Mouse (Mus musculus) neural tube, embryonic 14.5 days (tissue): Measurements from ENCODE around the gene Dclk1. TPM values are rescaled to one million over a fixed set of nuclear protein-coding genes. Genes with fewer than 3 reads are reported as not detected.

Experiments used
- ATAC-seq: fragments of 200-750 bp; cut with Nextera tagmentation; 2 replicates; pipeline ENCODE4 v1.8.0; 2017; ENCODE audit warnings: low read depth, mild to moderate bottlenecking, moderate TSS enrichment, moderate library complexity
- H3K27ac ChIP-seq: fragments of 300-500 bp; sonication (generic); 2 replicates; pipeline ENCODE4 v1.5.1; 2014; ENCODE audit warnings: low read depth, mild to moderate bottlenecking, control low read depth, low read length, moderate library complexity, mixed read lengths
- H3K27me3 ChIP-seq: fragments of 300-500 bp; sonication (generic); 2 replicates; pipeline ENCODE4 v1.6.1; 2014; ENCODE audit warnings: low read length; ENCODE audit not compliant: control insufficient read depth, insufficient read depth
- H3K36me3 ChIP-seq: fragments of 300-500 bp; sonication (generic); 2 replicates; pipeline ENCODE4 v1.6.1; 2014; ENCODE audit warnings: low read length, mixed read lengths; ENCODE audit not compliant: control insufficient read depth, insufficient read depth
- H3K4me1 ChIP-seq: fragments of 300-500 bp; sonication (generic); 2 replicates; pipeline ENCODE4 v1.6.1; 2014; ENCODE audit warnings: low read length; ENCODE audit not compliant: control insufficient read depth, insufficient read depth
- H3K4me2 ChIP-seq: fragments of 300-500 bp; sonication (generic); 2 replicates; pipeline ENCODE4 v1.6.1; 2014; ENCODE audit warnings: mild to moderate bottlenecking, low read depth, low read length, control low read depth
- H3K4me3 ChIP-seq: fragments of 300-500 bp; sonication (generic); 2 replicates; pipeline ENCODE4 v1.5.1; 2014; ENCODE audit warnings: low read depth, low read length, control low read depth, mixed read lengths
- H3K9ac ChIP-seq: fragments of 300-500 bp; sonication (generic); replicated peaks from 2 replicates; pipeline ENCODE4 v1.6.1; 2014; ENCODE audit warnings: low read depth, mild to moderate bottlenecking, control low read depth, low read length, mixed read lengths
- H3K9me3 ChIP-seq: fragments of 300-500 bp; sonication (generic); 2 replicates; pipeline ENCODE4 v1.6.1; 2016; ENCODE audit warnings: low read length; ENCODE audit not compliant: control insufficient read depth
- WGBS: fragments of 180-500 bp; shearing (Covaris S2); extraction: QIAGEN DNeasy Blood & Tissue Kit; methylation state at CpG from one replicate; pipeline ENCODE4 v1.1.7; 2014; 5-methylcytosine and 5-hydroxymethylcytosine counted together
- polyA plus RNA-seq: library from polyadenylated mRNA; unstranded; fragments of >200 nt; fragmentation: Nextera tagmentation; extraction: Ambion mirVana; gene quantifications from 2 replicates; pipeline ENCODE4 v1.2.1, GENCODE M21; 2014

Dclk1 gene
- polyA plus RNA-seq, 1 experiment from 2014 or later = 297 TPM

DNA sequence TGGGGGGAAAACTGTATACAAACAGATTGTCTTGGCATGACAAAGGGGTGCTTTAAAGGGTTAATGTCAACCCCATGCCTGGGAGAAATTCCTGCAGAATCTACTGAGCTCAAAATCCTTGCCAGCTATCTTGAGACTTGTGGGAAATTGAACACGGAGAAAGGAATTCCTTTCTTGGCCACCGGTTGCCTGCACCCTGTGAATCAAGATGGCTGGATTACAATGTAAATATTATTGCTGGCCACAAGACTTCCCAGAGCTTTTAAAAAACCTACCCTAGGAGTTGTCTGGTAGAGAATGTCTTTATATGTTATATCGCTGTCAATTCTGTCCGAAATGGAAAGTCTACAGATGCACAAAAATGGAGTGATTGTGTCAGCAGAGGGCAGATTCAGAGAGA lies 28.4 kb upstream of the Dclk1 start:
- no peaks in the 10 kb centered on the region for H3K36me3 ChIP-seq
- no peak overlapping the region for H3K9ac ChIP-seq
- H3K4me1 ChIP-seq = 0 out of 2 replicates have a peak, but pooled peaks cover 3% of the 10 kb centered on the region
- H3K4me2 ChIP-seq = no peak overlapping the region
- no peak for ATAC-seq
- no peak overlapping the region for H3K27ac ChIP-seq
- no peaks in the 10 kb centered on the region for H3K9me3 ChIP-seq
- 71% methylated on average over 4 of the region's 4 CpGs for WGBS
- H3K27me3 ChIP-seq = no peaks in the 10 kb centered on the region
- H3K4me3 ChIP-seq = no peak overlapping the region

DNA sequence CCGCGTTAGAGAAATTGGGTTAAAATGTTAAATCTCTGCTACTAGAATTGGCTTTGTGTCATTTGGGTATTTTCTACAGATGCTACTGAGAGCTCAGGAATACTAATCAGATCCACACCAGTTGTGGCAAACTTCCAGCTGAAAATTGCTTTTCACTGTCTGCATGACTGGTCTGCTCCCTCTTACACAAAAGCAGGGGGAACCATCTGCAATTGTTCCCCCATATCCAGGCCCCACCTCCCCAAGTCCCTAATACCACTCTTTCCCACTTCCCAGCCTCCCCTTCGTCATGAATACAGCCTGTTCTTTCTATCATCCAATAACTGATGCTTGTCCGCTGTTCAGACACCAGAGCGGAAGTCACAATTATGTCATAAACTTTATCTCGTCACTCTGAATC lies 27.8 kb upstream of the Dclk1 start:
- no peak for ATAC-seq
- WGBS = 74% methylated on average over 6 of the region's 6 CpGs

DNA sequence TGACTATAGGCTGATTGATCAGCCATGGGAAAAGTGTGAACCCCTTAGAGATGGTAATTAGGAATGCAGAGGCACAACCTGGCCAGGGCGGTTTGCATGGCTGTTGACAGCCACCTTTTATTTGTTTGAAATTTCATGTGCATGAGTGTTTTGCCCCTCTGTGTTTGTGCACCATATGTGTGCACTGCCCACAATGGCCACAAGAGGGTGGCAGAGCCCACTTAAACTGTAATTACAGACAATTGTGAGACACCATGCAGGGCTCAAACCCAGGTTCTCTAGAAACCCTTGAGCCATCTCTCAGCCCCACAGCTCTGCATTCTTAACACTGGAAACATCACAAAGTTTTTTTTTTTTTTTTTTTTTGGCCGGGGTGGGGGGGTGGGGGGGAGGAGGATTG lies 19.7 kb upstream of the Dclk1 start:
- no peaks in the 10 kb centered on the region for H3K9me3 ChIP-seq
- WGBS = 86% methylated on average over 2 of the region's 2 CpGs

More for the DNA sequence above, 27.8 kb upstream of the Dclk1 start:
- Histone ChIP-seq H3K9ac (no peak overlapping the region), H3K4me1 (0 out of 2 replicates have a peak, but pooled peaks cover 3% of the 10 kb centered on the region), H3K9me3 (no peaks in the 10 kb centered on the region), H3K27ac (peak overlapping the region; percentile 48; the same call in 1 of the 2 replicates), H3K27me3 (no peaks in the 10 kb centered on the region), H3K4me3 (no peak overlapping the region), H3K4me2 (no peak overlapping the region), H3K36me3 (no peaks in the 10 kb centered on the region)

DNA sequence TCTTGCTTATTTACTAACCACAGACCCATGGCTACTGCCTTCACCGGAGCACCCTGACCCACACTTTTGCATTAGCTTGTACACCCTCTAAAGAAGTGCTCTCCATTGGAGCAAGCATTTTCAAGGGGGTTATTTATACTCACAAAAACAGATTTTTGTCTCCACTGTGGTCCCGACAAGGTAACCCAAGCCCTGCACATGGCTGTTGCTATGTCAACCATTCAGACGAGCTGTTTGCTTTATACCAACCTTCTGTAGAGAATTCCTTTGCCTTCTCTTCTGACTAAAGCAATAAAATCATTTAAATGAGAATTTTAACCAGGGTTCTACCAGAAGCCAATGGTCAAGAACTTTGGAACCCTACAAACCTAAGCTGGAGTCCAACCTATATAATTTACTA lies 18.3 kb upstream of the Dclk1 start:
- Histone ChIP-seq H3K4me1 (0 out of 2 replicates have a peak, but pooled peaks cover 5% of the 10 kb centered on the region), H3K27me3 (no peaks in the 10 kb centered on the region), H3K9ac (no peak overlapping the region), H3K4me2 (no peak overlapping the region), H3K4me3 (no peak overlapping the region), H3K9me3 (no peaks in the 10 kb centered on the region), H3K36me3 (no peaks in the 10 kb centered on the region), H3K27ac (no peak overlapping the region)
- no peak for ATAC-seq
- WGBS = 76% methylated on average over 3 of the region's 3 CpGs

More for the DNA sequence above, 19.7 kb upstream of the Dclk1 start:
- Histone ChIP-seq H3K9ac (no peak overlapping the region), H3K27ac (no peak overlapping the region), H3K4me3 (no peak overlapping the region), H3K4me2 (no peak overlapping the region), H3K4me1 (0 out of 2 replicates have a peak, but pooled peaks cover 5% of the 10 kb centered on the region), H3K36me3 (no peaks in the 10 kb centered on the region), H3K27me3 (no peaks in the 10 kb centered on the region)
- no peak for ATAC-seq

DNA sequence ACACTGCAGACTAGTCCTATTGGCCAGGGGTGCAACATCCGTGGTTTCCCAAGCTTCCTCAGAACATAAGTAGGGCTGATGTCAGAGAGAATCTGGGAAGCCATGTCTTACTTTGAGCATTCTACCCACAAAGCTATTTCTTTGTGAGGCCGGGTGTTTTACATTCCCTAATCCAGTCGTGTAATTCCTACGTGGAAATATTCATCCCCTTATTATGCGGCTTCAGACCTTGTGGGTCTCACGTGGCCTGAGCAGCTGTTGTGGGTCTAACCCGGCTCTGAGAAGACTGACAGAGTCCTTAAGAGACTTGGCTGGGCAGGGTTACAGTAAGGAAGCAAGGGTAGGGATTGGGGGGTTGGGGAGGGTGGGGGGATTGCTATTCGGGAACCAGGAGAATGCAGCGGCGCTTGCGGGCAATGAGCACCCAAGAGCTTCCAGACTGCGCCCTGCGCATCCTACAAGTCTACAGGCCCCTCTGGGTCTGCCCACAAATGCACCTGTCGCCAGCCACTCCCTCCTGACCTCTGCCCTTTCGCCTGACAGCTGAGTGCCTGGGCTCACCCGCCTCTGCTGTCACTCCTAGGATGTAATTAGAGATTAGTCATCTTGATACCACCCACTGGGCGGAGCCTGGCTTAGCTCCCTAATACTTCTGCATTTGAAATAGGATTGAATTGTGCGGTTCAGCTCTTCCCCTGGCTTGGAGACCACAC lies 15.5 kb upstream of the Dclk1 start:
- 0 out of 2 replicates have a peak, but pooled peaks cover 5% of the 10 kb centered on the region for H3K4me1 ChIP-seq
- no peaks in the 10 kb centered on the region for H3K27me3 ChIP-seq
- no peak overlapping the region for H3K4me3 ChIP-seq
- peak; percentile 24; the same call in 1 of the 2 replicates for ATAC-seq
- no peak overlapping the region for H3K27ac ChIP-seq
- H3K36me3 ChIP-seq = no peaks in the 10 kb centered on the region
- no peak overlapping the region for H3K9ac ChIP-seq
- WGBS = 32% methylated on average over 18 of the region's 18 CpGs
- no peaks in the 10 kb centered on the region for H3K9me3 ChIP-seq
- peak overlapping the region; percentile 18; the same call in 1 of the 2 replicates for H3K4me2 ChIP-seq

DNA sequence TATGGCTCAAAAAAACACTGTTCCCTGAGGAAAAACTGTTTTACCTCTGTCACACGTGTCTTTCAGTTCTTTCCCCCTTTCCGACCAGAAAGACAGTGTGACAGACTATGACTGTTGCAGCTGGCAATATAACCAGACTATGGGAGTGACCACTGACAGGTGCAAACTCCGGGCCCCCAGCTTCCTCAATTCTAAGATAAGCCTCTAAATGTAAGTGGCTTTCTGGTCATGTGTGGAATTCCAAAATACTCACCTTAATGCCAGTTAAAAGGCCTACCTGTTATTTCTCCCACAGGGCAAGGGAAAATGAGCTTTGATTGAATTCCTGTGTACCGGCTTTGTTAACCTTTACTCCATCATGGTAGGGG lies 15.0 kb upstream of the Dclk1 start:
- no peaks in the 10 kb centered on the region for H3K36me3 ChIP-seq
- H3K4me2 ChIP-seq = peak overlapping the region; percentile 18; the same call in 1 of the 2 replicates
- H3K9me3 ChIP-seq = no peaks in the 10 kb centered on the region
- no peak for ATAC-seq
- no peak overlapping the region for H3K4me3 ChIP-seq
- H3K27me3 ChIP-seq = no peaks in the 10 kb centered on the region
- 43% methylated on average over 4 of the region's 4 CpGs for WGBS
- no peak overlapping the region for H3K27ac ChIP-seq
- no peak overlapping the region for H3K9ac ChIP-seq
- H3K4me1 ChIP-seq = 0 out of 2 replicates have a peak, but pooled peaks cover 5% of the 10 kb centered on the region

DNA sequence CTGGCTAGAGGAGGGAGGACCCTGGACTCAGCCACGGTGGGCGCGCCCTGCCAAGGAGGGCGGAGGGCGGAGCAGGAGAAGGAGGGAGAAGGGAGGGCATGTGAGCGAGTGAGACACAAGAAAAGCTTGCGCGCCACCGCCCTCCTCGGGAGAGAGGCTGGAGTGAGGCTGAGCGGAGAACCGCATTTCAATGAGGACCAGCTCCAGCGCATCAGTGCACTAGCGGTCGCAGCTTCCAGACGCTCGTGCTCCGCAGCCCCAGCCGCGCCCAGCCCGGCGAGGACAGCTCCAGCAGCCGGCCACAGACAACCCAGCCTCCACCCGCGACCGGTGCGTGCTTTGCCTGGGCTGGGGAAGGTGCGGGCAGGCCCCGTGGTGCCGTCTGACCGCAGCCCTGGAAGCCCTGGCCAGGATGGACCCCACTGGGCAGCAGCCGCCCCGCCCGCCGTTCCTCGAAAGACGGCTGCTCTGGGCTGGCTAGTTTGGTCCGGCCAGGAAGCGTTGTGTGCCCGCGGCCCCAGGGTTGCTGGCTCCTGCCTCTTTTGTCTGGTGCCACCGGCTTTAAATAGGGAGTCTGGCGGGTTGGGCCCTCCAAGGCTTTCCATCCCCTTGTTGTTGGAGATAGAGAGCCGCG lies 375 bp downstream of the Dclk1 start:
- Histone ChIP-seq H3K27me3 (no peaks in the 10 kb centered on the region), H3K27ac (peak overlapping the region; percentile 98), H3K36me3 (peaks cover under 1% of the 10 kb centered on the region; the same call in 1 of the 2 replicates), H3K4me3 (peak overlapping the region; percentile 88), H3K4me2 (peak overlapping the region; percentile 68), H3K9ac (peak overlapping the region; percentile 99), H3K9me3 (no peaks in the 10 kb centered on the region), H3K4me1 (peaks cover 17% of the 10 kb centered on the region)
- under 1% methylated on average over 45 of the region's 45 CpGs for WGBS
- ATAC-seq = peak; percentile 97

DNA sequence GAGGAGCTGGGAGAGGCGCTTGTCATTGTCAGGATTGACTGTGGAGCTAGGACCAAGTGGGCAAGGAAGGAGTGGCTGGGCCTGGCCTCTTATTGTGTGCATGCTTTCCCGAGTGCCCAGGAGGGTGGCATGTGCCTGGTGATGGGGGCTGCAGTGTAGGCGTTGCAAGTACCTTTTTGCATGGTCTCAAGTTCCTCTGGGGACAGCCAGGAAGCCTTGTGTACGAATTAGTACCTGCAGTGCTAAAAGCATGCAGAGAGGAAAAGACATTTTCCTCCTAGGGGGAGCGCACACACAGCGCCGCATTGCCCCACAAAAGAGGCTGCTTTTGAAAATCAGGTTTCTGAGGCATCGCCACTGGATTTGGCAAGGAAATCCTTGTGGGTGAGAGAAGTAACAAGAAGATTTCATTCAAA lies 900 bp downstream of the Dclk1 start:
- ATAC-seq = peak; percentile 68
- Histone ChIP-seq H3K9me3 (no peaks in the 10 kb centered on the region), H3K4me3 (peak overlapping the region; percentile 88), H3K27me3 (no peaks in the 10 kb centered on the region), H3K9ac (peak overlapping the region; percentile 99), H3K4me1 (peaks cover 19% of the 10 kb centered on the region), H3K4me2 (peak overlapping the region; percentile 68), H3K27ac (peak overlapping the region; percentile 98), H3K36me3 (peaks cover 5% of the 10 kb centered on the region; the same call in 1 of the 2 replicates)
- WGBS = 1% methylated on average over 8 of the region's 8 CpGs

DNA sequence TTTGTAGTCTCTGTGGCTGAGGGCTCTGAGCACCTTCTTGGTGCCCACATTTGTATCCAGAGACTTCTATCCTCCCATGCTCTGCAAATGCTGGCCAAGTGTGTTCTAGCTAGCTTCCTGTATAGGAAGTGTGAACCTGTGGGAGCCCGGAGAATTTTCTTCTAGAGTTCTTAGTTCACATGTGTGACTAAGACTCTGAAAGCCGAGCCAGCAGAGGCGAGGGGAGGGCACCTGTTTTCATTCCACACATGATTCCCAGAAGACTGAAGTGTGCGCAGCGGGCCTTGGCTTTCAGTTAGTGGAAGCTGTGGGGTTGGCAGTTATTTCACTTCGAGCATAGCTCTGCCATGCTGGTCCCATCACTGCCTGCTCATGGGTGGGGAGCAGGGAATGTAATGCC lies 1.9 kb downstream of the Dclk1 start:
- Histone ChIP-seq H3K9me3 (no peaks in the 10 kb centered on the region), H3K9ac (peak overlapping the region; percentile 99; the same call in 1 of the 2 replicates), H3K4me3 (peak overlapping the region; percentile 88), H3K27me3 (no peaks in the 10 kb centered on the region), H3K4me2 (peak overlapping the region; percentile 68), H3K36me3 (peaks cover 5% of the 10 kb centered on the region; the same call in 1 of the 2 replicates), H3K27ac (no peak overlapping the region; the same call in none of the 2 replicates), H3K4me1 (peaks cover 28% of the 10 kb centered on the region)
- ATAC-seq = no peak
- WGBS = 57% methylated on average over 6 of the region's 6 CpGs
